Mouse (Mus musculus): ENCODE measurements around the gene Hsd17b14. TPM values are rescaled to one million over a fixed set of nuclear protein-coding genes. Genes with fewer than 3 reads are reported as not detected.

Hsd17b14 gene
- total RNA-seq, 4 experiments from 2014 or later = 0.99 to 2.6 (median 2.1) TPM; not detected in 1

DNA sequence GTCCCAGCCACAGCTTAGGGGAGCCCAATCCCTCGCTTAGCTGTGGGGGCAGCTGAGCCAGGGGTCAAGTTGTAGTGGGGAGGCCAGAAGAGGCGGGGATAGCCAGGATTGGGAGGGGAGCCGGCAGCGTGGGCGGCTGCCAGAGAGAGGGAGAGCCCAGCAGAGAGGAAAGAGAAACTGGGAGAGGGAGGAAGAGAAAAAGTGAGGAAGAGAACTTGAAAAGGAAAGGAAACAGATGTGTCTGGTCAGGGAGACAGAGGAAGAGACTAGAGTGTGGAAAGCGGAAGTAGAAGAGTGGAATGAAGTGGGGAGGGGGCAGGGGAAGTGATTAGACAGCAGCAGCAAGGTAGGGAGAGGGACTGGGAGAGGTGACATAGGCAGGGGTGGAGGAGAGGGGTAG is 25.2 kb upstream of the Hsd17b14 start:
- DNase-seq = no peak

GRCm38 (mm10) chr7:45530643-45531042 is 24.1 kb upstream of the Hsd17b14 start:
- no peak for DNase-seq

DNA sequence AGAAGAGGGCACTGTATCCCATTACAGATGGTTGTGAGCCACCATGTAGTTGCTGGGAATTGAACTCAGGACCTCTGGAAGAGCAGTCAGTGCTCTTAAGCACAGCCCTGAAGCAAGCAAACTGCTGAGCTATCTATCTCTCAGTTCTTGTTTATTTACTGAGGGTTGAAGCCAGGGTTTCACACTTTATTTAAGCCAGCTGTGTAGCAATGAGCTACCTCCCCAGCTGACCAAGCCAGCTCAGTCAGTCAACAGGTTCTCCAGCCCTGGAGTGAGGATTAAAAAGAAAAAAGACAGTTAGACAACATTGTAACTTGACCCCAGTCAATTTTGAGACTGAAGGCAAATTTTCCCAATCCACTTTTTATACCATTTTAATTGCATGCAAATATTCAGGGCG is 19.0 kb upstream of the Hsd17b14 start:
- DNase-seq = no peak

DNA sequence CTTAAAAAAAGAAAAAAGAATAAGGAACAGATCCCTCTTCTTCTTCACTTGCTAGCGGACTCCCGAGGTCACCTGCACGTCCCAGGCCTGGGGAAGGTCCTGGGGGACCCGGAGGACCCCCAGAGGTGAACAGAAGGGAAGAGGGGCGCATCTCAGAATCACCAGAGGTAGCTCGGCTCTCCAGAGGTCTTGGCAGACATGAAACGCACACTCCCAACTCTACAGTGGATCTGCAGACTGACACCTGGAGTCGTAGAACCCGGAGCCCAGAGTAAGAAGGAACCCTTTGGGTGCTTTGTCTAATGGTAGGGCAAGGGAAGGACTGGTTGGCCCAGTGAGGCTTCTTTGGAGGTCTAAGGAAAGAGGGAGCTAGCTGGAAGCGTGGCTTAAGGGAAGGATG is 17.1 kb upstream of the Hsd17b14 start:
- no peak for DNase-seq

- DNase-seq = no peak
Measured at GRCm38 (mm10) chr7:45538163-45539041, 16.3 kb upstream of the Hsd17b14 start.

DNA sequence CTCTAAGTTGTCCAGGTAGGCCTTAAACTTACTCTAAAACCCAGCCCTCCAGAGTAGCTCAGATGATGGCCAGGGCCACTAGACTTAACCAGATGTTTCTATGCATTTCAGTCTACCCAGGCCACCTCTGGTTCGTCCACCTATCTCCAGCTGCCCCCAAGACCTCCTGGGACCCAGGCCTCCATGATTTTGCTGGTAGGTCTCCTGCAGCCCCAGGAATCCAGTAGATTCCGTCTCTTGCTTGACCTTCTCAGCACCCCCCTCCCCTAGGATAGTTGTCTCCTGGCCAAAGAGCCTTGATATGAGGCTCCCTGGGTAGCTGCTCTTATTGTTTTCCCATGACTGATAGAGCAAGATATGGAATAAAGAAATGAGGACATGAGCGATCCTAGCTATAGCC is 15.6 kb upstream of the Hsd17b14 start:
- no peak for DNase-seq

- no peak for DNase-seq
Measured at GRCm38 (mm10) chr7:45540213-45540612, 14.5 kb upstream of the Hsd17b14 start.

- no peak for DNase-seq
Measured at GRCm38 (mm10) chr7:45544525-45544924, 10.2 kb upstream of the Hsd17b14 start.

GRCm38 (mm10) chr7:45549641-45550436 is 4.9 kb upstream of the Hsd17b14 start:
- no peak for DNase-seq

GRCm38 (mm10) chr7:45550821-45551511 is 3.7 kb upstream of the Hsd17b14 start:
- no peak for DNase-seq

DNA sequence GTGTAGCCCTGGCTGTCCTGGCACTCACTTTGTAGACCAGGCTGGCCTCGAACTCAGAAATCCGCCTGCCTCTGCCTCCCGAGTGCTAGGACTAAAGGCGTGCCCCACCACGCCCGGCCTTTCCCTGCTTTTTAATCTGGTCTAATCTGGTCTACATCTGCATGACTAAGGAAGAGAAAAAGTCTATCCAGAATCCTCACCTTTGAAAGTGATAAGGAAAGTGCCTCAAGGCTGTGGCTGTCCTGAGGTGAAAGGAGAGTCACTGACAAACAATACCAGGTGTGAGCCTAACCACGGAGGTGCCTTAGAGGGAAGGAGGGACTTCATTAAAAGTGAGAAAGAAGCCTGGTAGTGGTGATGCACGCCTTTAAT is 3.2 kb upstream of the Hsd17b14 start:
- DNase-seq = no peak

GRCm38 (mm10) chr7:45553519-45553918 is 1.2 kb upstream of the Hsd17b14 start:
- no peak for DNase-seq

- DNase-seq = no peak
Measured at GRCm38 (mm10) chr7:45553990-45554389, 703 bp upstream of the Hsd17b14 start.

DNA sequence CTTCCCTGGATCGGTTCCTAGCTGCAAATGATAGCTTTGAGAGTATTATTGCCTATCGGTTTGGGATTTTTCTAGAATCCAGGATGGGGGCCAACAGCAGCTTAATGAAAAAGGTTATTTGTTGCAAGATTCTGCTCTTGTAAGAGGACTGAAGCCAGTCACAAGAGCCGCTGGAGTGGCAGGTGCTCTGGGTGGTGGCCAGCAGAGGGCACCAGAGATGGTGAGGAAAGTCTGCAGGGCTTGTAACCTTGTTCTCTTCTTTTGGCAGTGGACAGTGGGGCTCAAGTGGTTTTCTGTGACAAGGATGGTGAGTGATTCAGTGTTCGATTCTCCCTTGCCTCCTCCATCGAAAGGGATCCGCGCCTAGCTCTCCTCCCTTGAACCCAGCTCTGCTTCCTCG is 1.1 kb downstream of the Hsd17b14 start:
- peak; percentile 74 for DNase-seq

DNA sequence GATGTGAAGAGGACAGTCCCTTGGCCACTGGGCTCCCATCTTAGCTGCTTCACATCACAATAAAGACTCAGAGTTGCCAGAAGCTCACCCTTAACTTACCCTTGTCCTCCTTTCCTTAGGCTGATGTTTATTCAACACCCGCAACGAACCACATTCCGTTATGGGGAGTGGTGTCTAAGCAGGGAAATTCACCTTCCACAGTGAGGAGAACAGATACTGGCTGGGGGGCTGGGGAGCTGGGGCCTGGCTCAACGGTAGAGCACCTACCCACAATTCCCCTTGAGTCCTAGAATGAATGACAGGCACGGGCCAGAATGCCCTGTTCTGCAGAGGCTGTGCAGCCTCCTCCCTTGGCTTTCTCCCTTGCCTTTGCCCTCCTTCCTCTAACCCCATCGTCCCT is 4.2 kb downstream of the Hsd17b14 start:
- DNase-seq = no peak

- DNase-seq = no peak
Measured at GRCm38 (mm10) chr7:45560241-45560640, 5.5 kb downstream of the Hsd17b14 start.

GRCm38 (mm10) chr7:45560843-45561623 is 6.3 kb downstream of the Hsd17b14 start:
- DNase-seq = no peak

DNA sequence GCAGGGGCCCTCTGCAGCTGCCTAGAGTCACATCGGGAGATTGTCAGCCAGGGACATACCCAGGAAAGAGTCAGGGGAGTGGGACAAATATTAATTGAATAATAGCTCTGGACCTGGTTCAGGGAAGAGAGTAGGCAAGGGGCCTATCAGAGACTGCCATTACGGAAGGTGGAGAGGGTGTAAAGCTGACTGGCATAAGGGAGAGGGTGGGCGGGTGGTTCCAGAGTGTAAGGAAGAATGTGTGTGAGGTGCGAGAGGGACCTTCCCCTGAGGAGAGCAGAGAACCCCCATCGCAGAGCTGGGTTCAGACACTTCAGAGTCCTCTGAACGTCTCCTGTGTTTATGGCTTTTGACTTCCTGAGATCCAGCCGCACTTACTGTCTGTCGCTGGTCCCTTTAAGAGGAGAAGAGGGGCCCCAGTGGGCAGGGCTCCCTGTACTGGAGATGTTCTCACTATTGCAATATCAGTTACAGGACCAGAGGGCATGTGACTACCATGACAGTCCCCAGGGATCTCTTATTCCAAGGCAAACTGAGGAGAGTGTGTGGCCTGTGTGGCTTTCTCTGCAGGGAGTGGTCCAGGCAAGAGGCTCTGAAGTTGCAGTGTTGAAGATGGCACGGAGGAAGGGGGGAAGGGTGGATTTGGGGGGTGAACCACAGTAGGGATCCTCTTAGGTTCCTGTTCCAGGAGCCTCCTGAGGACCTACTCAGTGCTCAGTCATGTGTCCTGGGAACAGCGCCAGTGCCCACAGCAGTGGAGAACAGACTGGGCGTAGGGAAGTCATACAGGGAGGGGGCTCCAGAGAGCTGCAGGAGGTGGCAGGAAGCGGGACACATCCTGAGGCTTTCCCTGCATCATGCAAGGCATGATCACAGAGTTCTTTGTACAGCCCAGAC is 7.2 kb downstream of the Hsd17b14 start:
- no peak for DNase-seq

GRCm38 (mm10) chr7:45564811-45565210 is 10.1 kb downstream of the Hsd17b14 start:
- no peak for DNase-seq

GRCm38 (mm10) chr7:45565446-45565845 is 10.8 kb downstream of the Hsd17b14 start:
- DNase-seq = no peak

DNA sequence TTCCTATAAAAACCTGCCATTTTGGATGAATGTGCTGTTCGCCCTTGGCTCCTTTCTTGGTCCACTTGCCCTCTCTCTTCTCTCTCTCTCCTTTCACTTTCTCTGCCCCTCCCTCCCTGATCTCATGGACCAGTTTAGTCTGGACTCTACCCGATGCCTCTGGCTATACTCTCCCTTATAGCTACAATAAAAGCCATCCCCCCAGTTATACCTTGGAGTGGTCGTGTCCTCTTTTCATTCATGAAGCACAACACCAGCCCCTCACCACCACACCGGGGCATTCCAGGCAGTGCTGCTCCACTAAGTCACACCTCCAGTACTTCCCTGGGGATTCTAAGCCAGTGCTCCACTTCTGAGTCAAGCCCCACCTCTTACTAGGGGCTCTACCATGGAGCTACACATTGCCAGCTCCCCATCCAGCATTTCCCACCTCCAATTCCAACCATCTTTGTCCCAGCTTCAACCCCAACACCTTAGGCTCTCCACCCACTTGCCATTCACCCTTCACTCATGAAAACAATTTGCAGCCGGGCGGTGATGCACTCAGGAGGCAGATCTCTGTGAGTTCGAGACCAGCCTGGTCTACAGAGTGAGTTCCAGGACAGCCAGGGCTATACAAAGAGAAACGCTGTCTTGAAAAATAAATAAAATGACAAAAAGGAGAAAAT is 12.6 kb downstream of the Hsd17b14 start:
- DNase-seq = no peak

All from adrenal gland, adult 8-10 months (tissue).